Mouse (Mus musculus) kidney, adult 2 months (tissue): ENCODE measurements at regions not wholly inside any gene's neighbourhood (a gene's known extent, or its start where the extent isn't known, plus 50 kb on each side); places are given as distances from the start of the nearest gene placed in this dataset.

Experiments
- DNase-seq: peaks from one replicate; pipeline ENCODE4 v3.0.0; 2021
- H3K27ac ChIP-seq: fragments of 200-500 bp; 2 replicates; pipeline ENCODE4 v1.5.1; 2012; ENCODE audit warnings: low read depth, low read length, control low read depth, inconsistent platforms; ENCODE audit not compliant: insufficient read depth
- H3K27me3 ChIP-seq: fragments of 200-500 bp; replicated peaks from 2 replicates; pipeline ENCODE4 v1.6.1; 2012; ENCODE audit warnings: mild to moderate bottlenecking, moderate library complexity, low read length, inconsistent platforms; ENCODE audit not compliant: control insufficient read depth, insufficient read depth
- H3K36me3 ChIP-seq: fragments of 200-500 bp; 2 replicates; pipeline ENCODE4 v1.6.1; 2012; ENCODE audit warnings: mild to moderate bottlenecking, moderate library complexity, low read length, inconsistent platforms; ENCODE audit not compliant: control insufficient read depth, insufficient read depth
- H3K4me1 ChIP-seq: fragments of 200-500 bp; 2 replicates; pipeline ENCODE4 v1.6.1; 2011; ENCODE audit warnings: low read length; ENCODE audit not compliant: control insufficient read depth, insufficient read depth
- H3K4me3 ChIP-seq: fragments of 200-500 bp; 2 replicates; pipeline ENCODE4 v1.5.1; 2011; ENCODE audit warnings: mild to moderate bottlenecking, low read depth, low read length, control low read depth; ENCODE audit not compliant: insufficient read depth
- CTCF ChIP-seq: fragments of 200-500 bp; conservative IDR thresholded peaks from 2 replicates; pipeline ENCODE4 v1.5.1; 2011; ENCODE audit warnings: low read depth, mild to moderate bottlenecking, control low read depth, low read length, moderate library complexity, mixed read lengths; ENCODE audit not compliant: insufficient read depth, insufficient read length
- POLR2A ChIP-seq: fragments of 200-500 bp; IDR thresholded peaks from one replicate; pipeline ENCODE4 v1.6.1; 2011; ENCODE audit warnings: low read depth, low read length, control low read depth
- WGBS: fragments of 180-500 bp; shearing (Covaris S2); methylation state at CpG from one replicate; pipeline ENCODE4 v1.1.7; 2018; 5-methylcytosine and 5-hydroxymethylcytosine counted together

- Histone ChIP-seq H3K4me1 (no peaks in the 10 kb centered on the region), H3K36me3 (no peaks in the 10 kb centered on the region), H3K4me3 (no peak overlapping the region), H3K27ac (no peak overlapping the region), H3K27me3 (no peaks in the 10 kb centered on the region)
- DNase-seq: no peak
- 70% methylated on average over 9 of the region's 9 CpGs for WGBS
- TF ChIP-seq CTCF (no peak), POLR2A (no peak)
Observed at GRCm38 (mm10) chr4:131208166-131208565, 264.0 kb downstream of the Matn1 start.

GRCm38 (mm10) chr4:131208637-131209036 lies 264.5 kb downstream of the Matn1 start:
- no peak for DNase-seq
- Histone ChIP-seq H3K27me3 (no peaks in the 10 kb centered on the region), H3K36me3 (no peaks in the 10 kb centered on the region), H3K27ac (no peak overlapping the region), H3K4me3 (no peak overlapping the region), H3K4me1 (no peaks in the 10 kb centered on the region)
- TF ChIP-seq CTCF (no peak), POLR2A (no peak)
- 79% methylated on average over 6 of the region's 6 CpGs for WGBS

- TF ChIP-seq POLR2A (no peak), CTCF (no peak)
- H3K27ac ChIP-seq: no peak overlapping the region
- H3K27me3 ChIP-seq: no peaks in the 10 kb centered on the region
- no peaks in the 10 kb centered on the region for H3K4me1 ChIP-seq
- no peak overlapping the region for H3K4me3 ChIP-seq
- no peaks in the 10 kb centered on the region for H3K36me3 ChIP-seq
- WGBS: 56% methylated on average over 4 of the region's 4 CpGs
- no peak for DNase-seq
Observed at GRCm38 (mm10) chr4:131212711-131213110, 268.5 kb downstream of the Matn1 start.

GRCm38 (mm10) chr4:131215682-131216081 lies 271.5 kb downstream of the Matn1 start:
- Histone ChIP-seq H3K27me3 (no peaks in the 10 kb centered on the region), H3K4me1 (no peaks in the 10 kb centered on the region), H3K27ac (no peak overlapping the region), H3K4me3 (no peak overlapping the region), H3K36me3 (no peaks in the 10 kb centered on the region)
- DNase-seq: no peak
- WGBS: 75% methylated on average over 11 of the region's 11 CpGs
- no peak for TF ChIP-seq CTCF
- no peak for TF ChIP-seq POLR2A

- no peak for DNase-seq
- H3K4me1 ChIP-seq: no peaks in the 10 kb centered on the region
- H3K27ac ChIP-seq: no peak overlapping the region
- no peak overlapping the region for H3K4me3 ChIP-seq
- no peaks in the 10 kb centered on the region for H3K36me3 ChIP-seq
- WGBS: 87% methylated on average over 3 of the region's 3 CpGs
- TF ChIP-seq CTCF: no peak
- TF ChIP-seq POLR2A: no peak
- H3K27me3 ChIP-seq: no peaks in the 10 kb centered on the region
Observed at GRCm38 (mm10) chr4:131216361-131216760, 272.2 kb downstream of the Matn1 start.

- WGBS: 85% methylated on average over 4 of the region's 4 CpGs
- TF ChIP-seq CTCF (no peak), POLR2A (no peak)
- H3K4me3 ChIP-seq: no peak overlapping the region
- H3K27me3 ChIP-seq: no peaks in the 10 kb centered on the region
- DNase-seq: no peak
- no peaks in the 10 kb centered on the region for H3K4me1 ChIP-seq
- no peaks in the 10 kb centered on the region for H3K36me3 ChIP-seq
- H3K27ac ChIP-seq: no peak overlapping the region
Observed at GRCm38 (mm10) chr4:131217083-131217482, 272.9 kb downstream of the Matn1 start.

GRCm38 (mm10) chr4:131217571-131218155 lies 273.5 kb downstream of the Matn1 start:
- 24% methylated on average over 7 of the region's 7 CpGs for WGBS
- Histone ChIP-seq H3K4me3 (no peak overlapping the region), H3K27ac (no peak overlapping the region), H3K27me3 (no peaks in the 10 kb centered on the region), H3K36me3 (no peaks in the 10 kb centered on the region), H3K4me1 (no peaks in the 10 kb centered on the region)
- no peak for TF ChIP-seq POLR2A
- no peak for TF ChIP-seq CTCF
- DNase-seq: no peak
